Mouse (Mus musculus) kidney, adult 9 months (tissue): Measurements from ENCODE around the gene Nptxr.
A peak's percentile ranks its signal among the peaks of the same experiment; 100 is the strongest.
"Not testable (repeated sequence)": the region's sequence is repeated elsewhere in the genome, so short reads cannot be mapped to it uniquely, and the experiment has no call there.

ENCODE experiments used
- DNase-seq: peaks from one replicate; pipeline ENCODE4 v3.0.0; 2022

Gene Nptxr

DNA sequence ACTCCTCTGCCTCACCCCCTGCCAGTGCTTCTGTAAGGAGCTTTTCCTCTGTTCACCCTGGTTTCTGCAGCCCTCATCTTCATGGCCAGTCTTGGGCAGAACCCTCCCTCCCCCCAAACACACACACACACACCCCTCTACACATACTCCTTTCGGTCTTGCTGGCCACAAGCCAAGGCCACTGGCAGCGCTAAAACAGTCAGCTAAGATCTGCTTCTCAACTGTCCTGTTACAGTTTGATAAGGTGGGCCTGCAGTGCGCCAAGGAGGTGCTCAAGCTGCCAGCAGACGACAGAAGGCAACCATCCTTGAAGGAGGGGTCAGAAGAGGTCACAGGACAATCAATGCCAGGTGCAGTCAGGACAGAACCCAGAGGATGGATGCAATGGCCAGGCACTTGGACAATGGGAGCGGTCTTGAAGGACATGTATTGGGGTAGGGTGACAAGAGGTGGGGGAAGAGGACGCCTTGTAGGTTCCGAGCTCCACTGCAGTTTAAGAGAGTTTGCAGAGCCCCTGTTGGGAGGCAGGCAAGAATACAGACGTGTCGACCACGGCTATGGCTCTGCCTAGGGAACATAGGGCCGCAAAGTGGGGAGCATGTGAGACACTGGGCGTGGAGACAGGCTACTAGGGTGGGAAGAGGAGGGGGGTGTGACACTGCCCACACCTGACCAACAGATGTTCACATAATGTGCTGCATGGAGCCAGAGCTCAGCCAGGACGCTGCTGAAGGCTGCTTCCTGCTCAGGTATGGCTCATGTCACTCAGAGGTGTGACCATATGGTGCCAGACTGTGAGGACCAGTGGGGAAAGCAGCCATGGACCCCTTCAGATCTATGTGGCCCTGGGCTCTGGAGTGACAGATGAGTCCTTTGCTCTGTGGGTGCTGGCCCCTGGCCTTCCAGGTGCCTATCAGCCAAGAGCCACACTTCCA, 18.0 kb upstream of the Nptxr start:
- DNase-seq = no peak

DNA sequence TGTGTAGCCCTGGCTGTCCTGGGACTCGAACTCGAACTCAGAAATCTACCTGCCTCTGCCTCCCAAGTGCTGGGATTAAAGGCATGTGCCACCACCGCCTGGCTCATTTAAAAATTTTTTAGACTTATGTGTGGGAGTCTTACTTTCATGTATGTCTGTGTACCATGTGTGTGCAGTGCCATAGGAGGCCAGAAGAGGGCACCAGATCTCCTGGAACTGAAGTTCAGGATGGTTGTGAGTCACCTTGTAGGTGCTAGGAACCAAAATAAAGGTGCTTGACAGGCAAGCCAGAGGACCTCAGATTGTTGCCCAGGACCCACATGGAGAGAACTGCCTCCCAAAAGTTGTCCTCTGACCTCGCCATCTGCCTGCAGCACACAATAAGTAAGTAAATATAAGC, 13.8 kb upstream of the Nptxr start:
- no peak for DNase-seq

DNA sequence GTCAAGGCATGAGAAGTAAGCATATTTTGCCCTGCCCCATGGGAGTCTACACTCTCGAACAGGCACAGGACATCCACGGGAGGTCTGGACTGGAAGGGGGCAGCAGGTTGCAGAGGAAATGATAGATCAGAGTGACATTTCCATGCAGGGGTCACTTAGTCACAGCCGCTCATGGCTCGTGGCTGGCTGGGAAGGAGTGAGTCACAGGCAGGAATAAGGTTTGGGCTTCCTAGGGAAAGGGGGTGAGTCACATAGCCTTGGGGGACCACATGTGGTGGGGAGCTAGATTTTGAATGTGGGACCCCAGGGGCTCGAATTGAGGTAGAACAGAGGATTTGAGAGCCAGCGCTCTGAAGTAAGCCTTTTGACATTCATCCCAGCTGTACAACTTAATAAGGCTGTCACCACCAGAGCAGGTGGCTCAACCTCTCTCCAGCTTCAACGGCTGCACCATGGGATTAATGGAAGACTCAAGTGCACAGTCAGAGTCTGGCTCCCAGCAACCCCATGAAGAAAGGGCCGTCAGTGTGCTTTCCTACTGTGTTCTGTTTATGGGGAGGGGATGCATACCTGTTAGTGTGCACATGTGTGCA, 9.2 kb upstream of the Nptxr start:
- no peak for DNase-seq

DNA sequence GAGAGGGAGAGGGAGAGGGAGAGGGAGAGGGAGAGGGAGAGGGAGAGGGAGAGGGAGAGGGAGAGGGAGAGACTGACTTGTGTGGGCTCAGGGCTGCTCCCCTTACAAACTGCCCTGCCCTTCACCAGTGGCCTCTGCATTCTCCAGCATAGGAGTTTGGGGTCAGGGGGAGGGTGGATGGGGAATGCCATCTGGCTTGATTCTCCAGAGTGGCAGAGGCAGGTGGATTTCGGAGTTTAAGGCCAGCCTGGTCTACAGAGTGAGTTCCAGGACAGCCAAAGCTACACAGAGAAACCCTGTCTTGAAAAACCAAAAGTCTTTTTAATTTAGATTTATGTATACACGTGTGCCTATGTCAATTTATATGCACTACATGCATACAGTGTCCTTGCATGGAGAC, 8.3 kb upstream of the Nptxr start:
- not testable (repeated sequence) for DNase-seq

DNA sequence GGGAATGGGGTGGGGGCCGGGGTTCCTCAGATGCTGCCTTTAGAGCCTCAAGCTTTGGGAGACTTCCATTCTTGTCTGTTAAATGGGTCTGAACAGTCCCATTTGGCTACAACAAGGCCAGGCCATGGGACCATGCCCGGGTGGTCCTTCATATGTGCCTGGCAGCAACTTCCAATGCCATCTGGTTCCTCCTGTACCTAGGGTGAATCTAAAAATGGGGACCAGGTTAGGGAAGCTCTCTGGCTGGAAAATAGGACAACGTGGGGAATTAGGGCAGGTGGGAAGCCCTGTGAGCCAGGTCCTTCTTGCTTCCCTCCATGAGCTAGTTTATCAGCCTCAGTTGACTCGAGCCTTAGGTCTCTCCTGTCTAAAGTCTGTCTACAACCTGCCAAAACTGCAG, 6.4 kb upstream of the Nptxr start:
- no peak for DNase-seq

DNA sequence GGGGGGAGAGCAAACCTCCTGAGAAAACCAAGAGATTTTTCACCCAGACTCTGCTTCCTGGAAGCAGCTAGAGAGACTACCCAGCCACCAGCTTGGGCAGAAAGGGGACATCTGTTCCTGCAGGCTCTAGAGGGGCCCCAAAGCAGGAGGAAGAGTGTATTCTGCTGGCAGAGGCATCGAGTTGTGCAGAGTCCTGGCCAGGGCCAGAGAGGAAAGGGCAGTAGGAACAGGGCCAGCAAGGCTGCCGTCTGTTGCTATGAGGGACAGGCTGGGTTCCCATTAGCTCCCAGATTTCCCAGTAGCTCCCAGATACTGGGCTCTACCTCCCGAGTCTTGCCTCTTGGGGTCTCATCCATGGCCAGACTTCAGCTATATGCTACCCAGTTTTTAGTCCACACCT, 5.5 kb upstream of the Nptxr start:
- no peak for DNase-seq

DNA sequence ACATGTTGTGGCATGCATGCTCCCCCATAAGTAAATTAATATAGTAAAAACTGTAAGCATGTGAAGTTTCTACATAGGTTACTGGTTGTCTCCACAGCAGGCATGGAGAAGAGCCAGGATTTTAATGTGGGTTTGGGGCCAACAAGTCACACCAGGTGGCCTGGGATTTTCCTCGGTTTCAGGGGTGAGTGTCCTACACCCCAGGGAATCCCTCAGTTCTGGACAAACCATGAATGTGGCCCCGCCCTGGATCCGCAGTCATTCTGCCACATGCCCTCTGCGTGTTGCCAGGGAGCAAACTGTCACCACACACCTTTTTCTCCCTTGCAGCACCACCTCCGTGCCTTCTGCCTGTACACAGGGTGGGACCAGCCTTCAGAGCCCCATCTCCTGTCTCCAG, 4.1 kb upstream of the Nptxr start:
- no peak for DNase-seq

DNA sequence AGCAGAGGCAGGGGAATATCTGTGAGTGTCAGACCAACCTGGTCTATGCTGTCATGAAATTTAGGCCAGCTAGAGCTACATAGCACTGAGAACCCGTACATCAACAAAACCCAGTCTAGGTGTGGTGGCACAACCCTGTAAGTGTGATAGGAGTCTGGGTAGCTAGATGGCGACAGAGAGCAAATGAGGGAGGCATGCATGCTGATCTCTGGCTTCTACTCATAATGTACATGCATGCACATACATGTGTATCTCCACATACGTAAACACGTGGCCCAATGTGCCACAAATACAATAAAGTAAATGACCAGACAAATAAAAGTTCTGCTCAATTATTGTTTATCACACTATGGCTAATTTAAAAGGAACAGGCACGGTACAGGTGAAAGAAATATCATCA, 3.5 kb upstream of the Nptxr start:
- DNase-seq = peak; percentile 51

DNA sequence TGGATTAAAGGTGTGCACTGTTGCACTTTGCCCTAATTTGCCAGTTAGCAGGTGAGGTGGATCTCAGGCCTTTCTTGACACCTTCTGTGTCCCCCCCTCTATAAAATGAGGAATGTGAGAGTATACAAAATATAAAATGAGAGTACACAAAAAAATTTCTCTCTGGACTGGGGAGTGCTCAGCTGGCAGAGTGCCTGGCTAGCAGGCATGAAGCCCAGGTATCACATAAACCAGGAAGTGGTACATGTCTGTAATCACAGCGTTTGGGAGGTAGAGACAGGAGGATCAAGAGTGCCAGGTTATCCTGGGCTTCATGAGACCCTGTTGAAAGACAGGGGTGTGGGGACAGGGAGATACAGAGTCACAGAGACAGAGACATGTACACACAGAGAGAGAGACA, 2.5 kb upstream of the Nptxr start:
- no peak for DNase-seq

DNA sequence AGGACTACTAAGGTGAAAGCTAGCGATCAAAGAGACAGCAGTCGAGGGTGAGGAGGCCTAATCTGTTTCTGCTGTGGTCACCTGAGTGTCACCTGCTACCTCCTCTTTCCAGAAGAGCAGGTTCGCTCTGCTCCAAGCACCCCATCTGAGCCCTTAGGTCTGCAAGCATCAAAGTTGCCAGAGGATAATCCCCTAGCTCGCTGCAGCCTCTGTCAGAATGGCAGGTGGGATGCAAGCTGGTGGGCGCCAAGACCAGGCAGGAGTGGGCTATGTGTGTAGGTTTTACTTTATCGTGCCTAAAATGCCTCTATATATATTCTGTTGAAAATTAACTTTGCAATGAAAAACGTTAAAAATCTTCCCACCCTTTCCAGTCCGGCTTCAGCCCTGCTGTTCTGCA, 680 bp upstream of the Nptxr start:
- no peak for DNase-seq

DNA sequence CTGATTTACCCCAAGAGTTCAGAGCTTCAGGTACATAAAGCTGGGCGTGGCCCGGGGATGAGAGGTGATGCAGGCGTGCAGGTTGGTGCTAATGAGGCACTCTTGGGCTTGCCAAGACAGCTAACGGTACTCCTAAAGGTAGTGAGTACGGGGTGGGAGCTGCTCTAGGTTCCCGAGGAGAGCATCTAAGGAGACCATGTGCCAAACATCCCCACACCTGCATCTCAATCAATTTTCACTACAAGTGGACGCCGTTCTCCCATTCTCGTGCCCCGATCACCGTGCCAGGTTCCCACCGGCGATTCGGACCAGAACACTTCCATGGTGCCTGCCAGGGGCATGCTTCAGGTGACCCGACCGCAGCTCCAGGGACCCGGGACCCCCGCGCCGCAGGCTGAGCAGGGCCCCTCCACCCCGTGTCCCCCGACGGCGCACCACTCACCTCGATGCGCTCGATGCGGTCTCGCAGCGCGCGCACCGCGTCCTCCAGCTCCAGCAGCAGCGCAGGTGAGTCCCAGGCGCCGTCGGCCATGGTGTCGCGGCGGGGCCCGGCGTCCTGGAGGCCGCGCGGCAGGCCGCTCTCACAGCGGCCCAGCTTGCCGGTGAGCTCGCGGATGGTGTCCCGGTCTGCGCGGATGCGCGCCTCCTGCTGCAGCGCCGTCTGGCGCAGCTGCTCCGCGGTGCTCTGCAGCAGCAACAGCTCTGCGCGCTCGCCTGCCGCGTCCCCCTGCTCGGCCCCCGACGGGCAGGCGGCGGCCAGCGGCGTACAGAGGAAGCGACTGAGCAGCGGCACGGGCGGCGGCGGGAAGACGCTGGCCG, 824 bp downstream of the Nptxr start:
- no peak for DNase-seq

DNA sequence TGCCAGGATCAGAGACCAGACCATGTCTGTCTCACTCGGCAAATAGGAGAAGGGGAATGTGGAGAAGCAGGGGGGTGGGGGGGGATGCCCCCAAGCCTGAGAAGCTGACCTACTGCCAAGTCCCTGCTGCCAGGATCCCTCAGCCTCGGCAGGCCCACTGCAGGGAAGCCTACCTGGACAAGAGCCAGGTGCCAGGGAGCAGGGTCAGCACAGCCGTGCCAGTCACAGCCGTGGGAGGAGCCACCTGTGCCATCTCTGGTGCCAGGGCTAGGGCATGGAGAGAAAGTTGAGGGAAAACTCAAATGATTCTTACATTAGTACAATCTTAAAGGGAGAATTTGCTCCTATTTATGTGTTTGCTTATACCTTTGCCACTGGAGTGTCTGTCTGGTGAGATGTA, 2.3 kb downstream of the Nptxr start:
- no peak for DNase-seq

DNA sequence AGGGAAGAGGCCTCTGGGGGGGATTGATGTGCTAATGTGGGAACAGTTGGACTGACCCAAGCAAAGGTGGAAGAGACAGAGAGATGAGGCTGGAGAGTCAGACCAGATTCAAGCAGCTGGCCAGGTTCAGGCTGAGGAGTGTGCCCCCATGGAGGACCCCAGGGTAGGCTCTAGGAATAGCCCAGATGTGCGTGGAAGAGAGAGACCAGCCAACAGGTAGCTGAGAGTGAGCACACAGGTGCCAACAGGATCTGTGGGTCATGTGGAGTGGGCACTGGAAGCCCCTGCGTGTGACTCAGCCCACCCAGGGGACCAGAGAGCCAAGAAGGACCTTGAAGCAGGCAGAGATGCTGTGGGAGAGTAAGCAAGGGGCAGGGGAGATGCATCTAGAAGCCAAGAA, 2.9 kb downstream of the Nptxr start:
- DNase-seq = no peak

DNA sequence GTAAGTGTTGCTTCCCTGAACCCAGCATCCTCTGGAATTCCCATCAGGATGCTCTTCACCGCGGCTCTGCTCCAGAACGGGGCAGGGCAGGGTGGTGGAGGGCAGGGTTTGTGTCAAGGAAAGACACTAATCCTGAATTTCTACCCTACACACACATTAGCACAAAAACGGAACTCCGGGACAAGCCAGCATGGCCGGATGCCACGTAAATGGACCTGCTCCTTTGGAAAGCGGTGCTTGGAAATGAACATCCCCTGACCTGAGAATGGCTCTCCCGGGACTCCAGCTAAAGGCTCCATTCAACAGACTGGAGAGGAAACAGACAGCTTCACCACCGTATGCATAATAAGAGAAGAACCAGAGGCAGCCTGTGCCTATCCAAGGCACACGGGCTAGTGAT, 3.9 kb downstream of the Nptxr start:
- no peak for DNase-seq

DNA sequence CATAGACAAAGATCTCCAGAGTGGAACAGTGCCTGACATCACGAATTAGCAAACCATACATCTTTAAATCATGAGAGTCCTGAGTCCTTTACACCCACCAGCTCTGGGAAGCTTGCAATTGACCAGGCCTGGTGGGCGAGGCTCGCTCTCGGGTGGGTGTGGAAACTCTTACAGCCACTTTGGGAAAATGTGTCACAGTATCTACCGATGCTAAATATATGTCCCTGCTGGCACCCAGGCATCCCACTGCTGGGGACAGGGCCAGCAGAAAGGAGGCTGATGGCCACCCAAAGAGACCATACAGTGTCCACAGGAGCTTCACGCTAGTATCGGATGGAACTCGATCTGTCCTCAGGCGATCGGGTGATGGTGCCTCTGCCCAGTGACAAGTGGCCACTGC, 6.0 kb downstream of the Nptxr start:
- no peak for DNase-seq

DNA sequence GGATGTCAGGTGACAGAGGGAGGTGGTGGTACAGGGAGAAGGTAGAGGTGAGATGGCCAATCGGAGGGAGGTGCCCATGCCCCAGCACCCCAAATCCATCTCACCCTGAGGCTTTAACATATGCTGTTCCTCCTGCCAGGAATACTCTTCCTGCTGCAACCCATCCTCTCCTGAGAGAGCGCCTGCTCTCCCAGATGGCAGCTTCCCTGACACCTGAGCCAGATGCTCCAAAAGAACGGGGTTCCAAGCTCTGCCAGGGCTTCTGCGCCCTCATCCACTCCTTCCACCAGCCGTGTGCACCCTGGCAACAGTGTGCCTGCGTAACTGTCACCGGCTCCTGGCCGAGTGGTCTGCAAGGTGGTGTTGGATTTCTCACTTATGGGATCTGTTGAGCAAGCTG, 6.9 kb downstream of the Nptxr start:
- no peak for DNase-seq

DNA sequence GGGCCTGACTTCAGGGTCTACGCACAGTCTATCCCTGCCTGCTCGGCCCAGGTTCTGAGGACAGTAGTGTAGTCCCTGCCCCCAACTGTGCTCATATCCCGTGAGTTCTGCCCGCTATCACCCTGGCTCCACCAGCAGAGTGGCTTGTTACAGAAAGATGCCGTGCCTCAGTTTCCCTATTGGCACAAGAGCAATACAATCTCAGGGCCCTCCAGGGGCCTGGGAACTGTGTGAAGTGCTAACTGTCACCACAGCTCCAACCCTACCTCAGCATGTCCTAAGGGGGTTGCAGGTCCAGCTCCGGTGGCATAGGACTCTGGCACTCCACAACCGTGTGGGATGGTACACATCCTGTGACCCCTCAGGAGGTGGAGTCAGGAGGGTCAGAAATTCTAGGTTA, 7.5 kb downstream of the Nptxr start:
- DNase-seq = no peak

DNA sequence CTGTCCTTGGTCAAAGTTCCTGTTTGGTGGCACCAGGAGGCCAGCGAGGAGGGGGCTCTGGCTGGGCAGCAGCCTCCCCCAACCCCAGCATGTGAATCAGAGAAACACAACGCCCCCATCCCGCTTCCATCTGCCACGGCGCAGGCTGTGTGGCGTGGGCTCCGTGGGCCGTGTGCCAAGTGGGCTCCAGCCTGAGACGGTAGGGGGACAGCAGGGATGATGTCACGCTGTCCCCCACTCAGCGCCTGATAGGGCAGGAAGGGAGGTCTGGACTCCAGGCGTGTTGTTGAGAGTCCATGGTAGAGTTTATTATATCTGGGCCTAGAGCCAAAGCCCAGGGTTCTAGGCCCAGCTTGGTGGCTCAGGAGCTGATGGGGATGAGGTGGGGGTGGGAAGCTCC, 8.3 kb downstream of the Nptxr start:
- no peak for DNase-seq

DNA sequence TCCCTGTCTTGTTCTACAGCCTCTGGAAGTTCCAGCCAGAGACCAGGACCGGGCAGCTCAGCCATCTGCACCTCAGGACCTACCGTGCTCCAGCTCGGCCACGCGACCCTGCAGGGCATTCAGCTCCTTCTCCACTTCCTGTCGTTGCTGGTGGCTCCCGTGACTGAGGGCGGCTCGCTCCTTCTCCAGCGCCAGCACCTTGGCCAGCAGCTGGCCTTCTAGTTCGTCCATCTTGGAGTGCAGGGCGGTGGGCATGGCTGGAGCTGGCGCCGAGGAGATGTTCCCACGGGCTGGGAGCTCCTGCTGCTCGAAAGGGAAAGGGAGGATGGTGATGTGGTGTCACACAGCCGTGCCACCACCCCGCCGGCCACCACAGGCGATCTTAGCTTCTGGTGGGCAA, 10.4 kb downstream of the Nptxr start:
- DNase-seq = no peak

DNA sequence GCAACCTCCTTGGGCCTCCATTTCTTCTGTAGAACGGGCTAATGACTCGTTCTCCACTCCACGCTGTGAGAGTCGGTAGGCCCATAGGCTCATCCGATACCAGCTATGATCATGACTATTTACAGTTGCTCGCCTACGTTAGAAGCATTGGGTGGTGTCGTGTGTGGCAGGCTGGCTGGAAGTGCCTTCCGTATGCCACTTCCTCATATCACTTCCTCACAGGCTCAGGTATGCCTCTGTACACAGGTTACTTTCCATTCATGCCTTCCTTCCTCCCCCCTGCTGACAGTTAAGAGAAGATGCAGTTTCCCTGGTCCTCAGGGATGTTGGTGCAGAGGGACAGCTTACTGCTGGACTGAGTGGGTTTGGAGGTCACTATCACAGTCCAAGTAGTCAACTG, 11.5 kb downstream of the Nptxr start:
- no peak for DNase-seq

DNA sequence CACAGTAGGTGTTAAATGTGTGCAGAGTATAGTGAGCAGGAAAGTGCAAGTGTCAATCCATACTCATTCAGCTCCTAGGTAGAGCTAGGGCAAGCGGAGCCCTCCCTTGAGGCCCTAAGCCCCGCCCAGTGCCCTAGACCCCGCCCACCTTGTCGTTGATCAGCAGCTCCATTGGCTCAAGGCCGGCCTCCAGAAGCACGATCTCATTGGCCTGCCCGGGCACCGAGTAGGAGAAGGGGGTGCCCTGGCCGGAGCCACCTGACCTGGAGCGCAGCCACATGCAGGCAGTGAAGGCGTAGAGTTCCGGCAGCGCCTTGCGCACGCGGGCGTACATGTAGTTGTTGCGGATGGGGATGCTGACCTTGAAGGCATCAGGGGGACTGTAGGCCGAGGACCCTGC, 12.1 kb downstream of the Nptxr start:
- DNase-seq = no peak

DNA sequence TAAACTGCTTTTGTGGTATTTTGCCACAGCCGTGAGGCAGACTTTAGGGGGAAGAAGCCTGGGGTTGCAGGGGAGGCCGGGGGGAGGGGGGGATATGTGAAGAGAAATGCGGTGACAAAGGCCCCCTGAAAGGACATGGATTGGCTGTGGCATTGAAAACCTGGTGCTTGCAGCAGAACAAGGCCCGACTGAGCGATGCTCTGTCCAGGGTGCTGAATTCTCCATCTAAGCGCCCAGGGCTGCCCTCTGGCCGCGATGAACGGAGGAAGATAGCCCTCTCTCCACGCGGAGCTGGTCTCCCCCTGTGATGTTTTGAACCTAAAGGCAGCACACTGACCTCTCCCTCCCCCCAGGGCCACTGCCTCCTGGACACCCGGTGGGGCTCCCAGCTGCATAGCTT, 13.1 kb downstream of the Nptxr start:
- peak; percentile 51 for DNase-seq

DNA sequence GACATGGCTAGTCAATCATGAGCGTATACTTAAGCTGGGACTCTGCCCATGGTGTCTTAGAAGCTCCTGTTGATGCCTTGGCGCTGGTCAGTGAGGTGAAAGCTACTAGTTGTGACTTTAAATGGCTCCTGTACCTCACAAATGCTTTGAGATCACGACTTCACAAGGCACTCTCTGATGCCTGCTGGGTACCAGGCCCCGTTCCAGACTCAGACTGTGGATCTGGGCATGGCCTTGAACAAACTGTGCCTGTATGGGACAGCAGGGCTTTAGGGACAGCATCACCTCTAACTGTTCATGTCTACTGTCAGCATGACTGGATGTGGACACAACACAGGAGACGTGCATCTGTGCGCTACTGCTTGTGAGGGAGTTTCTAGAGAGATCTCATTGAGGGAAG, 13.7 kb downstream of the Nptxr start:
- no peak for DNase-seq

DNA sequence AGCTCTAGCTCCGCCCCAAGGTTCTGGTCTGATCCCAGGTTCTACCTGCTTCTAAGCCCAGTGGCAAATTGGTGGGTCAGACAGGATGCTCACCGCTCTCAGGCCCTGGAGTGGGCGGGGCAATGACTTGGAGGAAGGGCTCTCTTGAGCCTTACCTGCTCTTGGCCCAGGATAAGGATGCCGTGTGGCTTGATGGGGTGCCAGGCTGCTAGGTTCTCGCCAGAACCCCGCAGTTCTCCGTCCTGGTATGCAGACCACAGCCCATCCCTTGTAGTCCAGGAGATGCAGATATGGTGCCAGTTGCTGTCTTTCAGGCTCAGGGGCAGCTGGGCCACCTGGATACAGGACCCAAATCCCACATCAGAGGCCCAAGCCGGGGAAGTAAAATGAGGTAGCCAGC, 14.5 kb downstream of the Nptxr start:
- no peak for DNase-seq
